Mouse (Mus musculus) G1E (cell line): ENCODE results near the gene Eif3b. TPM values are rescaled to one million over a fixed set of nuclear protein-coding genes. Genes with fewer than 3 reads are reported as not detected.
"Not testable (repeated sequence)": the region's sequence is repeated elsewhere in the genome, so short reads cannot be mapped to it uniquely, and the experiment has no call there.

Experiments
- ATAC-seq: 2 replicates; pipeline ENCODE4 v1.8.0; 2016; ENCODE audit warnings: mild to moderate bottlenecking; ENCODE audit not compliant: insufficient number of reproducible peaks, poor library complexity, low FRiP score, severe bottlenecking; ENCODE audit errors: extremely low read depth
- DNase-seq: peaks from one replicate; pipeline ENCODE4 v3.0.0; 2012; ENCODE audit warnings: low spot score
- H3K27me3 ChIP-seq: 2 replicates; pipeline ENCODE4 v1.6.1; 2012; ENCODE audit warnings: mild to moderate bottlenecking, low read length, inconsistent platforms; ENCODE audit not compliant: insufficient read depth
- H3K36me3 ChIP-seq: replicated peaks from 2 replicates; pipeline ENCODE3; 2012; ENCODE audit warnings: mild to moderate bottlenecking, inconsistent platforms
- H3K4me1 ChIP-seq: 2 replicates; pipeline ENCODE4 v1.6.1; 2012; ENCODE audit warnings: low read depth, low read length, inconsistent platforms, mixed read lengths; ENCODE audit not compliant: insufficient read depth
- H3K4me3 ChIP-seq: 2 replicates; pipeline ENCODE4 v1.5.1; 2012; ENCODE audit warnings: low read depth, mild to moderate bottlenecking, inconsistent platforms, low read length, moderate library complexity, mixed read lengths
- H3K9me3 ChIP-seq: replicated peaks from 2 replicates; pipeline ENCODE4 v1.6.1; 2012; ENCODE audit warnings: inconsistent platforms
- CTCF ChIP-seq: IDR thresholded peaks from 2 replicates; pipeline ENCODE4 v1.5.1; 2012; ENCODE audit warnings: low read depth, low read length, inconsistent platforms, mixed read lengths
- GATA1 ChIP-seq: IDR thresholded peaks from 2 replicates; pipeline ENCODE4 v1.6.1; 2012; ENCODE audit warnings: borderline replicate concordance, low read length, inconsistent platforms, mixed read lengths
- GATA2 ChIP-seq: IDR thresholded peaks from 2 replicates; pipeline ENCODE4 v1.6.1; 2012; ENCODE audit warnings: low read depth, low read length, inconsistent platforms, borderline replicate concordance
- POLR2AphosphoS5 ChIP-seq: IDR thresholded peaks from 2 replicates; pipeline ENCODE4 v1.6.1; 2012; ENCODE audit warnings: low read depth, low read length, inconsistent platforms; ENCODE audit not compliant: insufficient replicate concordance
- TAL1 ChIP-seq: conservative IDR thresholded peaks from 2 replicates; pipeline ENCODE4 v1.6.1; 2012; ENCODE audit warnings: low read depth, low read length, inconsistent platforms, mixed read lengths
- polyA plus RNA-seq: library from polyadenylated mRNA; stranded (reverse); fragments of >175 nt; gene quantifications from 2 replicates; pipeline ENCODE4 v1.2.3, GENCODE M21; 2012
- total RNA-seq, 2 experiments: library from RNA; stranded (forward) in 1 of 2; stranded (reverse) in 1 of 2; fragments of 200-1000 nt in 1 of 2; fragments of >200 nt in 1 of 2; fragmentation: Nextera tagmentation in 1 of 2; gene quantifications; 2 replicates each; pipeline ENCODE4 v1.2.3; 2014 to 2017

Eif3b gene
- total and polyA plus RNA-seq, 3 experiments, result 133 to 237 (median 137) TPM

- DNase-seq, result no peak
- Histone ChIP-seq H3K9me3 (no peaks in the 10 kb centered on the region), H3K27me3 (no peaks in the 10 kb centered on the region), H3K4me1 (peaks cover 4% of the 10 kb centered on the region; the same call in 1 of the 2 replicates), H3K4me3 (no peak overlapping the region), H3K36me3 (peaks cover 7% of the 10 kb centered on the region)
- no peak for ATAC-seq
- TF ChIP-seq TAL1 (no peak), CTCF (no peak), GATA1 (no peak), POLR2AphosphoS5 (no peak), GATA2 (no peak)
These were observed 4.5 kb upstream of the Eif3b start for GRCm38 (mm10) chr5:140414647-140415046.

GRCm38 (mm10) chr5:140418106-140418488, 1.0 kb upstream of the Eif3b start:
- no peaks in the 10 kb centered on the region for H3K9me3 ChIP-seq
- peak overlapping the region; percentile 97 for H3K4me3 ChIP-seq
- no peaks in the 10 kb centered on the region for H3K27me3 ChIP-seq
- peaks cover 30% of the 10 kb centered on the region for H3K4me1 ChIP-seq
- TF ChIP-seq POLR2AphosphoS5 (no peak), CTCF (no peak), TAL1 (no peak), GATA1 (no peak), GATA2 (no peak)
- ATAC-seq (no peak), DNase-seq (no peak)
- H3K36me3 ChIP-seq, result peaks cover 33% of the 10 kb centered on the region

- Histone ChIP-seq H3K4me3 (peak overlapping the region; percentile 97), H3K36me3 (peaks cover 47% of the 10 kb centered on the region), H3K9me3 (no peaks in the 10 kb centered on the region), H3K27me3 (no peaks in the 10 kb centered on the region), H3K4me1 (peaks cover 43% of the 10 kb centered on the region)
- ATAC-seq, result no peak
- TF ChIP-seq POLR2AphosphoS5, result no peak
- TF ChIP-seq GATA2, result no peak
- no peak for TF ChIP-seq TAL1
- TF ChIP-seq CTCF, result no peak
- no peak for TF ChIP-seq GATA1
- peak; percentile 59 for DNase-seq
These were observed 433 bp downstream of the Eif3b start for GRCm38 (mm10) chr5:140419442-140420080.

DNA sequence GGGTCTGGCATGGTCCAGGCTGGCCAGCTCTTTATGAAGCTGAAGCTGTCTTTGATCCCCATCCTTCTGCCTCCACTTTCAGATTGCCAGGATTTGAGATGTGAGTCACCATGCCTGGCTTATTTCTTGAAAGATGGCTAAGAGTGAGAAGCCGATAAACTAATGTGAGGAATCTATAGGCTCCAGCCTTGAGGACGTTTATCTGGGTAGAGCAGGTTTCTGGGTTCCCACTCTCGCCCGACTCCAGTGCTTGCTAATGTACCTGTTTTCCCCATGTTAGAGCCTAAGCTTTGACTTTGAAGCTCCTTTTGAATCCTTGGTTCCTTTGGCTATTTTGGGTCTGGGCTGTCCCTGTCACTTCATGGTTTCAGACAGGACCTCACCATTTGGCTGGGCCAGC, 1.5 kb downstream of the Eif3b start:
- no peak for ATAC-seq
- Histone ChIP-seq H3K9me3 (no peaks in the 10 kb centered on the region), H3K4me1 (peaks cover 46% of the 10 kb centered on the region), H3K36me3 (peaks cover 58% of the 10 kb centered on the region), H3K27me3 (no peaks in the 10 kb centered on the region), H3K4me3 (peak overlapping the region; percentile 97)
- no peak for DNase-seq
- TF ChIP-seq TAL1, result no peak
- no peak for TF ChIP-seq POLR2AphosphoS5
- TF ChIP-seq GATA1, result no peak
- TF ChIP-seq GATA2, result no peak
- no peak for TF ChIP-seq CTCF

GRCm38 (mm10) chr5:140425016-140425783, 6.1 kb downstream of the Eif3b start:
- DNase-seq (no peak), ATAC-seq (no peak)
- no peaks in the 10 kb centered on the region for H3K9me3 ChIP-seq
- TF ChIP-seq POLR2AphosphoS5 (no peak), GATA1 (no peak), TAL1 (no peak), CTCF (no peak), GATA2 (no peak)
- H3K36me3 ChIP-seq, result peaks cover 97% of the 10 kb centered on the region
- H3K27me3 ChIP-seq, result no peaks in the 10 kb centered on the region
- peaks cover 44% of the 10 kb centered on the region for H3K4me1 ChIP-seq
- H3K4me3 ChIP-seq, result no peak overlapping the region

GRCm38 (mm10) chr5:140439117-140439516, 20.0 kb downstream of the Eif3b start:
- H3K4me3 ChIP-seq, H3K4me1 ChIP-seq, H3K9me3 ChIP-seq, DNase-seq, H3K27me3 ChIP-seq, ATAC-seq: not testable (repeated sequence)
- peaks cover 93% of the 10 kb centered on the region for H3K36me3 ChIP-seq
